Mouse (Mus musculus) MEL (cell line): ENCODE measurements at regions not wholly inside any gene's neighbourhood (a gene's known extent, or its start where the extent isn't known, plus 50 kb on each side); places are given as distances from the start of the nearest gene placed in this dataset.

Experiments used
- DNase-seq: peaks from one replicate; pipeline ENCODE4 v3.0.0; 2011; ENCODE audit warnings: low read depth, low spot score
- H3K27ac ChIP-seq: 2 replicates; pipeline ENCODE4 v1.5.1; 2012; ENCODE audit warnings: low read depth, mild to moderate bottlenecking, control low read depth, low read length, moderate library complexity; ENCODE audit not compliant: control insufficient read depth
- H3K27me3 ChIP-seq, 2 experiments: fragments of 150-350 bp in 1 of 2; sonication (generic) in 1 of 2; 2 replicates each; pipeline ENCODE4 v1.6.1; 2012; ENCODE audit warnings: low read length in 2 of 2, mild to moderate bottlenecking in 2 of 2, improper control_type of control experiment in 1 of 2, moderate library complexity in 1 of 2; ENCODE audit not compliant: insufficient read depth in 2 of 2, control insufficient read depth in 1 of 2
- H3K36me3 ChIP-seq, 2 experiments: 2 replicates each; pipeline ENCODE4 v1.6.1; 2012 to 2014; ENCODE audit warnings: low read length in 2 of 2, improper control_type of control experiment in 1 of 2, inconsistent platforms in 1 of 2, mild to moderate bottlenecking in 1 of 2; ENCODE audit not compliant: insufficient read depth in 2 of 2, control insufficient read depth in 1 of 2
- H3K4me1 ChIP-seq, 2 experiments: fragments of 150-350 bp in 1 of 2; sonication (generic) in 1 of 2; 2 replicates each; pipeline ENCODE4 v1.6.1; 2012; ENCODE audit warnings: low read length in 2 of 2, improper control_type of control experiment in 1 of 2, mild to moderate bottlenecking in 1 of 2; ENCODE audit not compliant: insufficient read depth in 2 of 2, control insufficient read depth in 1 of 2
- H3K4me3 ChIP-seq, 2 experiments: fragments of 150-350 bp in 1 of 2; sonication (generic) in 1 of 2; 2 replicates each; pipeline ENCODE4 v1.5.1; 2012; ENCODE audit warnings: low read depth in 2 of 2, low read length in 2 of 2, mild to moderate bottlenecking in 2 of 2, moderate library complexity in 2 of 2, control low read depth in 1 of 2, improper control_type of control experiment in 1 of 2; ENCODE audit not compliant: control insufficient read depth in 1 of 2, insufficient read depth in 1 of 2
- H3K79me2 ChIP-seq: 2 replicates; pipeline ENCODE4 v1.6.1; 2012; ENCODE audit warnings: mild to moderate bottlenecking, low read length, moderate library complexity; ENCODE audit not compliant: control insufficient read depth, poor library complexity, insufficient read depth
- H3K9ac ChIP-seq: 2 replicates; pipeline ENCODE4 v1.6.1; 2012; ENCODE audit warnings: low read depth, mild to moderate bottlenecking, control low read depth, low read length, moderate library complexity; ENCODE audit not compliant: control insufficient read depth, poor library complexity, severe bottlenecking
- H3K9me3 ChIP-seq: fragments of 150-350 bp; sonication (generic); replicated peaks from 2 replicates; pipeline ENCODE4 v1.6.1; 2012; ENCODE audit warnings: mild to moderate bottlenecking, low read length, improper control_type of control experiment, moderate library complexity; ENCODE audit not compliant: insufficient read depth
- CHD1 ChIP-seq: IDR thresholded peaks from 2 replicates; pipeline ENCODE4 v1.6.1; 2012; ENCODE audit warnings: low read depth, mild to moderate bottlenecking, inconsistent platforms, low read length, improper control_type of control experiment
- CTCF ChIP-seq, 3 experiments: IDR thresholded peaks in 2 of 3; conservative IDR thresholded peaks in 1 of 3; 2 replicates each; pipeline ENCODE4 v1.5.1; 2011 to 2012; ENCODE audit warnings: low read length in 3 of 3, low read depth in 2 of 3, mild to moderate bottlenecking in 2 of 3, improper control_type of control experiment in 1 of 3, inconsistent platforms in 1 of 3, mixed read lengths in 1 of 3, moderate library complexity in 1 of 3; ENCODE audit not compliant: control insufficient read depth in 1 of 3, insufficient read depth in 1 of 3, poor library complexity in 1 of 3, severe bottlenecking in 1 of 3
- E2F4 ChIP-seq: IDR thresholded peaks from 2 replicates; pipeline ENCODE4 v1.6.1; 2011; ENCODE audit warnings: low read depth, low read length, improper control_type of control experiment, borderline replicate concordance
- EP300 ChIP-seq, 2 experiments: IDR thresholded peaks; 2 replicates each; pipeline ENCODE4 v1.6.1; 2011; ENCODE audit warnings: improper control_type of control experiment in 2 of 2, low read length in 2 of 2, low read depth in 1 of 2, mild to moderate bottlenecking in 1 of 2
- ETS1 ChIP-seq: IDR thresholded peaks from 2 replicates; pipeline ENCODE4 v1.6.1; 2012; ENCODE audit warnings: low read depth, mild to moderate bottlenecking, inconsistent platforms, low read length, improper control_type of control experiment, moderate library complexity
- GABPA ChIP-seq: IDR thresholded peaks from 2 replicates; pipeline ENCODE4 v1.6.1; 2012; ENCODE audit warnings: low read depth, mild to moderate bottlenecking, inconsistent platforms, low read length, improper control_type of control experiment, moderate library complexity
- GATA1 ChIP-seq: IDR thresholded peaks from 2 replicates; pipeline ENCODE4 v1.6.1; 2011; ENCODE audit warnings: low read depth, low read length, improper control_type of control experiment
- JUND ChIP-seq: IDR thresholded peaks from 2 replicates; pipeline ENCODE4 v1.6.1; 2011; ENCODE audit warnings: low read depth, mild to moderate bottlenecking, improper control_type of control experiment, low read length
- MAFK ChIP-seq: IDR thresholded peaks from 2 replicates; pipeline ENCODE4 v1.6.1; 2011; ENCODE audit warnings: low read depth, mild to moderate bottlenecking, low read length, improper control_type of control experiment, borderline replicate concordance
- MEF2A ChIP-seq: IDR thresholded peaks from 2 replicates; pipeline ENCODE4 v1.6.1; 2014; ENCODE audit warnings: low read depth, mild to moderate bottlenecking, inconsistent platforms, low read length, improper control_type of control experiment; ENCODE audit not compliant: poor library complexity, insufficient replicate concordance, severe bottlenecking; ENCODE audit errors: extremely low read depth
- POLR2AphosphoS2 ChIP-seq: IDR thresholded peaks from 2 replicates; pipeline ENCODE4 v1.6.1; 2011; ENCODE audit warnings: low read length, improper control_type of control experiment
- POLR2AphosphoS5 ChIP-seq: IDR thresholded peaks from 2 replicates; pipeline ENCODE4 v1.6.1; 2012; ENCODE audit warnings: low read depth, borderline replicate concordance, mild to moderate bottlenecking, inconsistent platforms, low read length, moderate library complexity, mixed read lengths
- RAD21 ChIP-seq: IDR thresholded peaks from 2 replicates; pipeline ENCODE4 v1.6.1; 2011; ENCODE audit warnings: mild to moderate bottlenecking, low read depth, low read length, improper control_type of control experiment
- RCOR1 ChIP-seq: IDR thresholded peaks from 2 replicates; pipeline ENCODE4 v1.6.1; 2012; ENCODE audit warnings: low read depth, mild to moderate bottlenecking, inconsistent platforms, low read length, improper control_type of control experiment
- TAL1 ChIP-seq: IDR thresholded peaks from 2 replicates; pipeline ENCODE4 v1.6.1; 2012; ENCODE audit warnings: mild to moderate bottlenecking, inconsistent platforms, low read length, moderate library complexity, mixed read lengths
- TBP ChIP-seq: IDR thresholded peaks from 2 replicates; pipeline ENCODE4 v1.8.0; 2011; ENCODE audit warnings: low read depth, low read length, improper control_type of control experiment
- TCF12 ChIP-seq: IDR thresholded peaks from 2 replicates; pipeline ENCODE4 v1.6.1; 2014; ENCODE audit warnings: low read depth, mild to moderate bottlenecking, inconsistent platforms, low read length, improper control_type of control experiment, moderate library complexity
- USF1 ChIP-seq: IDR thresholded peaks from 2 replicates; pipeline ENCODE4 v1.6.1; 2014; ENCODE audit warnings: low read depth, mild to moderate bottlenecking, inconsistent platforms, low read length, improper control_type of control experiment, moderate library complexity
- USF2 ChIP-seq, 2 experiments: IDR thresholded peaks; 2 replicates each; pipeline ENCODE4 v1.6.1; 2011 to 2012; ENCODE audit warnings: improper control_type of control experiment in 2 of 2, low read length in 2 of 2, borderline replicate concordance in 1 of 2, inconsistent platforms in 1 of 2, low read depth in 1 of 2, mild to moderate bottlenecking in 1 of 2; ENCODE audit not compliant: insufficient read depth in 1 of 2
- ZC3H11A ChIP-seq: IDR thresholded peaks from 2 replicates; pipeline ENCODE4 v1.6.1; 2012; ENCODE audit warnings: low read depth, mild to moderate bottlenecking, inconsistent platforms, low read length, improper control_type of control experiment
- ZKSCAN1 ChIP-seq: IDR thresholded peaks from 2 replicates; pipeline ENCODE4 v1.6.1; 2012; ENCODE audit warnings: low read depth, mild to moderate bottlenecking, inconsistent platforms, low read length, improper control_type of control experiment, moderate library complexity

GRCm38 (mm10) chr3:148422205-148422604 is 568.1 kb downstream of the Adgrl2 start:
- Histone ChIP-seq H3K36me3 (peaks cover 0 to 41% of the 10 kb centered on the region in 2 experiments; a peak in 2 of 4 replicates), H3K9ac (no peak overlapping the region), H3K4me3 (no peak overlapping the region), H3K79me2 (no peaks in the 10 kb centered on the region), H3K27ac (no peak overlapping the region), H3K9me3 (no peaks in the 10 kb centered on the region), H3K4me1 (peaks cover 40 to 45% of the 10 kb centered on the region in 2 experiments), H3K27me3 (no peaks in the 10 kb centered on the region)
- TF ChIP-seq MEF2A (no peak), POLR2AphosphoS5 (no peak), CTCF (IDR thresholded peaks at IDR 0.05 in 2 of 3, conservative IDR thresholded peaks at IDR 0.05 in 1 of 3; ENCODE audit: control insufficient read depth in 1 of 3, insufficient read depth in 1 of 3, low read depth in 2 of 3, low read length in 3 of 3, poor library complexity in 1 of 3, severe bottlenecking in 1 of 3) (no peak), E2F4 (no peak), JUND (no peak), MAFK (no peak), USF1 (no peak), USF2 (IDR thresholded peaks at IDR 0.05; ENCODE audit: borderline replicate concordance in 1 of 2, insufficient read depth in 1 of 2, low read depth in 1 of 2, low read length in 2 of 2) (no peak), CHD1 (no peak), POLR2AphosphoS2 (no peak), ZKSCAN1 (no peak), GABPA (no peak), ZC3H11A (no peak), RAD21 (no peak)
- DNase-seq = peak; percentile 9

GRCm38 (mm10) chr3:148420303-148420702 is 570.1 kb downstream of the Adgrl2 start:
- peaks cover 0 to 41% of the 10 kb centered on the region in 2 experiments; a peak in 2 of 4 replicates for H3K36me3 ChIP-seq
- TF ChIP-seq TAL1 (peak; percentile 34), RCOR1 (peak; percentile 71), ETS1 (peak; percentile 50; the same call in 1 of the 2 replicates), TBP (0 out of 2 replicates have a peak, but pooled peaks have one; percentile 38), EP300 (IDR thresholded peaks at IDR 0.05; ENCODE audit: low read depth in 1 of 2, low read length in 2 of 2) (peak; percentile 73 to 87), GABPA (no peak), GATA1 (peak; percentile 82), TCF12 (peak; percentile 88), CHD1 (no peak), ZC3H11A (no peak)
- peaks cover 37 to 45% of the 10 kb centered on the region in 2 experiments for H3K4me1 ChIP-seq
- peak overlapping the region; percentile 28 to 50 for H3K4me3 ChIP-seq
- peak overlapping the region; percentile 90 for H3K27ac ChIP-seq
- peak; percentile 54 for DNase-seq
- no peaks in the 10 kb centered on the region for H3K9me3 ChIP-seq
- H3K9ac ChIP-seq = peak overlapping the region; percentile 31
- H3K27me3 ChIP-seq = no peaks in the 10 kb centered on the region
- H3K79me2 ChIP-seq = no peaks in the 10 kb centered on the region
